Mouse (Mus musculus) erythroblast, embryonic 14.5 days (primary cell): ENCODE measurements around the gene Kbtbd12.

ENCODE experiments used
- GATA1 ChIP-seq: IDR thresholded peaks from 2 replicates; pipeline ENCODE4 v1.6.1; 2012; ENCODE audit warnings: low read length, inconsistent platforms, mixed read lengths
- TAL1 ChIP-seq: IDR thresholded peaks from 3 replicates; pipeline ENCODE4 v1.6.1; 2012; ENCODE audit warnings: low read length, inconsistent platforms, mixed read lengths

GRCm38 (mm10) chr6:88544241-88544640 lies 93.5 kb downstream of the Kbtbd12 start:
- TF ChIP-seq GATA1 (no peak), TAL1 (no peak)
